Mouse (Mus musculus): ENCODE measurements around the gene Itih2. TPM values are rescaled to one million over a fixed set of nuclear protein-coding genes. Genes with fewer than 3 reads are reported as not detected.

Itih2 gene
- total RNA-seq, 1 experiment, result not detected

GRCm38 (mm10) chr2:10071751-10072150 is 59.4 kb downstream of the Itih2 start:
- no peak for DNase-seq (ENCODE audit: low read depth, low spot score)
- in situ Hi-C loops (cut with MboI; ENCODE audit: low sequenced_read_pairs in 2 of 2, unreplicated experiment in 2 of 2), result no loop called here
- Histone ChIP-seq H3K4me3 (ENCODE audit: insufficient read depth in 1 of 2, low read depth in 1 of 2, low read length in 2 of 2, poor library complexity in 1 of 2, severe bottlenecking in 1 of 2) (no peak overlapping the region), H3K27ac (ENCODE audit: insufficient read depth, low read depth, low read length, poor library complexity, severe bottlenecking) (no peak overlapping the region), H3K4me1 (ENCODE audit: control insufficient read depth in 2 of 2, insufficient read depth in 2 of 2, low read length in 2 of 2, poor library complexity in 1 of 2) (peaks cover 4 to 21% of the 10 kb centered on the region in 2 experiments; a peak in 2 of 4 replicates), H3K9ac (ENCODE audit: insufficient read depth, low read depth, low read length, poor library complexity, severe bottlenecking) (0 out of 2 replicates have a peak overlapping the region, but pooled peaks have one; percentile 1), H3K36me3 (ENCODE audit: control insufficient read depth, insufficient read depth, low read length, poor library complexity, severe bottlenecking) (peaks cover 23% of the 10 kb centered on the region), H3K9me3 (ENCODE audit: control insufficient read depth, insufficient read depth, low read depth, low read length) (no peaks in the 10 kb centered on the region)
- no peak for TF ChIP-seq ZC3H11A (IDR thresholded peaks at IDR 0.05; ENCODE audit: borderline replicate concordance, low read depth, low read length)
- TF ChIP-seq MAFK (IDR thresholded peaks at IDR 0.05; ENCODE audit: insufficient read depth, low read depth, low read length), result no peak
- TF ChIP-seq HCFC1 (IDR thresholded peaks at IDR 0.05; ENCODE audit: borderline replicate concordance, insufficient read depth, low read length), result no peak
- no peak for TF ChIP-seq ZNF384 (IDR thresholded peaks at IDR 0.05; ENCODE audit: low read depth, low read length)
- TF ChIP-seq CHD2 (IDR thresholded peaks at IDR 0.05; ENCODE audit: low read depth, low read length), result no peak

- Histone ChIP-seq H3K27ac (ENCODE audit: insufficient read depth, low read depth, low read length, poor library complexity, severe bottlenecking) (no peak overlapping the region), H3K4me1 (ENCODE audit: control insufficient read depth in 2 of 2, insufficient read depth in 2 of 2, low read length in 2 of 2, poor library complexity in 1 of 2) (no peaks in the 10 kb centered on the region), H3K4me3 (ENCODE audit: insufficient read depth in 1 of 2, low read depth in 1 of 2, low read length in 2 of 2, poor library complexity in 1 of 2, severe bottlenecking in 1 of 2) (no peak overlapping the region), H3K9ac (ENCODE audit: insufficient read depth, low read depth, low read length, poor library complexity, severe bottlenecking) (no peak overlapping the region), H3K9me3 (ENCODE audit: control insufficient read depth, insufficient read depth, low read depth, low read length) (no peaks in the 10 kb centered on the region), H3K36me3 (ENCODE audit: control insufficient read depth, insufficient read depth, low read length, poor library complexity, severe bottlenecking) (peaks cover 29% of the 10 kb centered on the region)
- in situ Hi-C loops (cut with MboI; ENCODE audit: low sequenced_read_pairs in 2 of 2, unreplicated experiment in 2 of 2), result no loop called here
- TF ChIP-seq HCFC1 (IDR thresholded peaks at IDR 0.05; ENCODE audit: borderline replicate concordance, insufficient read depth, low read length) (no peak), ZC3H11A (IDR thresholded peaks at IDR 0.05; ENCODE audit: borderline replicate concordance, low read depth, low read length) (no peak), CHD2 (IDR thresholded peaks at IDR 0.05; ENCODE audit: low read depth, low read length) (no peak), MAFK (IDR thresholded peaks at IDR 0.05; ENCODE audit: insufficient read depth, low read depth, low read length) (no peak), ZNF384 (IDR thresholded peaks at IDR 0.05; ENCODE audit: low read depth, low read length) (no peak)
- DNase-seq (ENCODE audit: low read depth, low spot score), result no peak
These were observed 72.4 kb downstream of the Itih2 start for GRCm38 (mm10) chr2:10058836-10059235.

- Histone ChIP-seq H3K27ac (ENCODE audit: insufficient read depth, low read depth, low read length, poor library complexity, severe bottlenecking) (no peak overlapping the region), H3K4me3 (ENCODE audit: insufficient read depth in 1 of 2, low read depth in 1 of 2, low read length in 2 of 2, poor library complexity in 1 of 2, severe bottlenecking in 1 of 2) (no peak overlapping the region), H3K36me3 (ENCODE audit: control insufficient read depth, insufficient read depth, low read length, poor library complexity, severe bottlenecking) (peaks cover 6% of the 10 kb centered on the region), H3K9me3 (ENCODE audit: control insufficient read depth, insufficient read depth, low read depth, low read length) (no peaks in the 10 kb centered on the region), H3K4me1 (ENCODE audit: control insufficient read depth in 2 of 2, insufficient read depth in 2 of 2, low read length in 2 of 2, poor library complexity in 1 of 2) (no peaks in the 10 kb centered on the region), H3K9ac (ENCODE audit: insufficient read depth, low read depth, low read length, poor library complexity, severe bottlenecking) (no peak overlapping the region)
- TF ChIP-seq CHD2 (IDR thresholded peaks at IDR 0.05; ENCODE audit: low read depth, low read length) (no peak), HCFC1 (IDR thresholded peaks at IDR 0.05; ENCODE audit: borderline replicate concordance, insufficient read depth, low read length) (no peak), MAFK (IDR thresholded peaks at IDR 0.05; ENCODE audit: insufficient read depth, low read depth, low read length) (no peak), ZNF384 (IDR thresholded peaks at IDR 0.05; ENCODE audit: low read depth, low read length) (no peak), ZC3H11A (IDR thresholded peaks at IDR 0.05; ENCODE audit: borderline replicate concordance, low read depth, low read length) (no peak)
- DNase-seq (ENCODE audit: low read depth, low spot score), result no peak
- in situ Hi-C loops (cut with MboI; ENCODE audit: low sequenced_read_pairs in 2 of 2, unreplicated experiment in 2 of 2), result no loop called here
These were observed 79.2 kb downstream of the Itih2 start for GRCm38 (mm10) chr2:10051996-10052395.

- Histone ChIP-seq H3K36me3 (ENCODE audit: control insufficient read depth, insufficient read depth, low read length, poor library complexity, severe bottlenecking) (peaks cover 2% of the 10 kb centered on the region), H3K9me3 (ENCODE audit: control insufficient read depth, insufficient read depth, low read depth, low read length) (no peaks in the 10 kb centered on the region), H3K4me3 (ENCODE audit: insufficient read depth in 1 of 2, low read depth in 1 of 2, low read length in 2 of 2, poor library complexity in 1 of 2, severe bottlenecking in 1 of 2) (no peak overlapping the region), H3K27ac (ENCODE audit: insufficient read depth, low read depth, low read length, poor library complexity, severe bottlenecking) (no peak overlapping the region), H3K9ac (ENCODE audit: insufficient read depth, low read depth, low read length, poor library complexity, severe bottlenecking) (no peak overlapping the region), H3K4me1 (ENCODE audit: control insufficient read depth in 2 of 2, insufficient read depth in 2 of 2, low read length in 2 of 2, poor library complexity in 1 of 2) (no peaks in the 10 kb centered on the region)
- in situ Hi-C loops (cut with MboI; ENCODE audit: low sequenced_read_pairs in 2 of 2, unreplicated experiment in 2 of 2), result no loop called here
- TF ChIP-seq ZNF384 (IDR thresholded peaks at IDR 0.05; ENCODE audit: low read depth, low read length) (no peak), HCFC1 (IDR thresholded peaks at IDR 0.05; ENCODE audit: borderline replicate concordance, insufficient read depth, low read length) (no peak), MAFK (IDR thresholded peaks at IDR 0.05; ENCODE audit: insufficient read depth, low read depth, low read length) (no peak), CHD2 (IDR thresholded peaks at IDR 0.05; ENCODE audit: low read depth, low read length) (no peak), ZC3H11A (IDR thresholded peaks at IDR 0.05; ENCODE audit: borderline replicate concordance, low read depth, low read length) (no peak)
- no peak for DNase-seq (ENCODE audit: low read depth, low spot score)
These were observed 80.3 kb downstream of the Itih2 start for GRCm38 (mm10) chr2:10050878-10051277.

- no peaks in the 10 kb centered on the region for H3K36me3 ChIP-seq (ENCODE audit: control insufficient read depth, insufficient read depth, low read length, poor library complexity, severe bottlenecking)
- no peak for DNase-seq (ENCODE audit: low read depth, low spot score)
- TF ChIP-seq MAFK (IDR thresholded peaks at IDR 0.05; ENCODE audit: insufficient read depth, low read depth, low read length), result no peak
- TF ChIP-seq ZC3H11A (IDR thresholded peaks at IDR 0.05; ENCODE audit: borderline replicate concordance, low read depth, low read length), result no peak
- no peak for TF ChIP-seq ZNF384 (IDR thresholded peaks at IDR 0.05; ENCODE audit: low read depth, low read length)
- no peak for TF ChIP-seq CHD2 (IDR thresholded peaks at IDR 0.05; ENCODE audit: low read depth, low read length)
- TF ChIP-seq HCFC1 (IDR thresholded peaks at IDR 0.05; ENCODE audit: borderline replicate concordance, insufficient read depth, low read length), result no peak
- H3K9me3 ChIP-seq (ENCODE audit: control insufficient read depth, insufficient read depth, low read depth, low read length), result no peaks in the 10 kb centered on the region
- no peak overlapping the region for H3K27ac ChIP-seq (ENCODE audit: insufficient read depth, low read depth, low read length, poor library complexity, severe bottlenecking)
- H3K4me1 ChIP-seq (ENCODE audit: control insufficient read depth in 2 of 2, insufficient read depth in 2 of 2, low read length in 2 of 2, poor library complexity in 1 of 2), result no peaks in the 10 kb centered on the region
- H3K4me3 ChIP-seq (ENCODE audit: insufficient read depth in 1 of 2, low read depth in 1 of 2, low read length in 2 of 2, poor library complexity in 1 of 2, severe bottlenecking in 1 of 2), result peak overlapping the region; percentile 96 to 99
- H3K9ac ChIP-seq (ENCODE audit: insufficient read depth, low read depth, low read length, poor library complexity, severe bottlenecking), result peak overlapping the region; percentile 57; the same call in 1 of the 2 replicates
- in situ Hi-C loops (cut with MboI; ENCODE audit: low sequenced_read_pairs in 2 of 2, unreplicated experiment in 2 of 2), result no loop called here
These were observed 81.7 kb downstream of the Itih2 start for GRCm38 (mm10) chr2:10049456-10049855.

Data from ES-E14 (cell line).